Mouse (Mus musculus): ENCODE measurements around the gene Vps41.

The Vps41 gene

DNA sequence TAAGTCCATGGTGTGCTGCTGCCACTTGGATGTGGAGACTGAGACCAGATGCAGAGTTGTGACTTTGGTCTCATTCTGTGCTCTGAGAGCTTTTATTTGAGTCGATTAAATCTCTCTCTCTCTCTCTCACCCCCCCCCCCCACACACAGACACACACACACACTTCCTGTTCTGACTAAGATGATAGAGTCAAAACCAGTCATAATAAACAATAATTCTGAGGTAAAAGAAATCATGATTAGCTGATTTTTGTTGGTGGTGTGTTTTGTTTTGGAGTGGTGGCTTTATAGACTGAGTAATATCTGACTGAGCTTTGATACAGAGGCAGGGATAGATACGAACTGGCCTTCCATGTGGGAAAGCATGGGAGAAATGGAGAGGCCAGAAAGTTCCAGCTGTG, 74.6 kb downstream of the Vps41 start:
- no peak for DNase-seq (ENCODE audit: low read depth, low spot score)

- no peak for DNase-seq (ENCODE audit: low read depth, low spot score)
Measured at GRCm38 (mm10) chr13:18794454-18794853, 77.4 kb downstream of the Vps41 start.

DNA sequence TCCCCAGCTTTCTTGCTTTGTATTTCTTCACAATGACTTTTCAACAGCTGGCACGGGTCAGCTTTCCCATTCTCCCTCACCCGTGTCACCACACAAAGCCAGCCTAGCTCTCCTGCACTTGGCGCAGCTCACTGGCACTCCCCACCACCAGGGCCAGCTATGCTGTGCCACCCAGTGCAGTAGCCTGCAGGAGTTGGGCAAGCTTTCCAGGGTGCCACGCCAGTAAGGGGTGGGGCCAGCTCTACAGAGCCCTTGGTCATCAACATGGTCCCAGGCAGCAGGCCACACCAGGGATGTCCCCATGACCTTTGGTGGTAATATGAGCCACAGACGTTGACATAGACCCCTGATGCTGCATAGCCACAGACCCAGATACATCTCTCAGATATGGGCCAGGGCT, 80.5 kb downstream of the Vps41 start:
- no peak for DNase-seq (ENCODE audit: low read depth, low spot score)

DNA sequence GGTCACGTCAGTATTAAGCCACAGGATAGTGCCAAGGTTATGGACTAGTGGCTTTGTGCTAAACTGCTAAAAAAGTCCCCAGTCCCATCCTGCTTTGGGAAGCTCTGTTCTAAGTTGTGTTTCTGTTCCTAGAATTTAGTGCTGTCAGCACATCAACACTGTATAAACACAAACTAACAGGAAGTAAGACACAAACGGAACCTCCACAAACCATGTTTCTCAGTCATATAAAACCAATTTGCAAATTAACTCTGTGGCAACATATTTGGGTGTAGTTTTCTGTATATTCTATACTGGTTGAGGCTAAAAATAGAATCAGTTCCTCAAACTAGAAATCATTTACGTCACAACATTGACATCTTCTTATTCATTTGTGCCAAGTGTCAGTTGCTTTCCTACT, 83.3 kb downstream of the Vps41 start:
- DNase-seq (ENCODE audit: low read depth, low spot score) = no peak

DNA sequence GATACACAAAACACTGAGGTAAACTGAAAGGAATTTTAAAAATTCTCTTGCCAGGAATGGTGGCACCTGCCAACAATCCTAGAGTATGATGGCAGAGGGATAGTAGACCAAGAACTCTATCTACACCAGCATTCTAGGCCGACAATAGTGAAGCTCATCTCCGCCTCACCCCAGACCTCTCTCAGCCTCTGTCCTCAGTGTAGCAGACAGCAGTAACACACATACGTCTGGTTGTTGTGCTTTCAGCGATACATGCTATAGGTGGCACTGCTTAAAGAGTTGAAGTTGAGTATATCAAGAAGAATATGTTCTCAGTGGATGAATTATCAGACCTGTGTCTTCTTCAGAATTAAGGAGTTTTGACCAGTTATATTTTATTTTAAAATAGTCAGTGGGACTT, 92.4 kb downstream of the Vps41 start:
- DNase-seq (ENCODE audit: low read depth, low spot score) = no peak

- DNase-seq (ENCODE audit: low read depth, low spot score) = peak; percentile 84
Measured at GRCm38 (mm10) chr13:18809978-18810675, 93.0 kb downstream of the Vps41 start.

DNA sequence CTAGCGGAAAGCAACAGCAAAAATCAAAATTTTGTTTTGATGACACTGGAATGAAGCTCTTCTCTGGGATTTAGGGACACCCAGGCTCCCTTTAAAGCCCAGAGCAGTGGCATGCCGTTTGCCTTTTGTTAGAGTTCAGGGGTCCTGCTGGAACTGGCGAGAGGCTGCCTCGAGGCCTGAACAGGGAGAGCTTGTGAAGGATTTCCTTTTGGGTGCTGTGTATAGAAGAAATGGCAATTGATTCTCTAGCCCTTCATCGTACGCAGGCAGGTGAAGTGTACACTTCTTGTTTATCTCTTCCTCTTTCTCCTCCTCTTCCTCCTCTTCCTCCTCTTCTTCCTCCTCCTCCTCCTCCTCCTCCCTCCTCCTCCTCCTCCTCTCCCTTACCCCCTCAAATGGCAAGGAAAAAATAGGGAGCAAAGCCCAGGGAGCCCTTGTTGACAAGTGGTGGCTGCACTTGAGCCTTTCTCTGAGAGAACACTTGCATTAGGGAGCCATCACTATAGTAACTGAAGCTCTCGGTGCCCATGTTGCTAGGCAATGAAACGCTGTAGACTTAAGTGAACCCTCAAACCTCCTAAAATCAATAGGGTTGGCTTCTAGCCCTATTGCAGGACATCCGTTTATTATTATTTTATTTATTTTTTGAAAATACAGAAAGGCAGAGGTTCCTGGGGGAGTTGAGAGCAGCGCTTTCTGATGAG, 107.5 kb downstream of the Vps41 start:
- DNase-seq (ENCODE audit: low read depth, low spot score) = no peak

GRCm38 (mm10) chr13:18827029-18827428, 109.9 kb downstream of the Vps41 start:
- DNase-seq (ENCODE audit: low read depth, low spot score) = no peak

DNA sequence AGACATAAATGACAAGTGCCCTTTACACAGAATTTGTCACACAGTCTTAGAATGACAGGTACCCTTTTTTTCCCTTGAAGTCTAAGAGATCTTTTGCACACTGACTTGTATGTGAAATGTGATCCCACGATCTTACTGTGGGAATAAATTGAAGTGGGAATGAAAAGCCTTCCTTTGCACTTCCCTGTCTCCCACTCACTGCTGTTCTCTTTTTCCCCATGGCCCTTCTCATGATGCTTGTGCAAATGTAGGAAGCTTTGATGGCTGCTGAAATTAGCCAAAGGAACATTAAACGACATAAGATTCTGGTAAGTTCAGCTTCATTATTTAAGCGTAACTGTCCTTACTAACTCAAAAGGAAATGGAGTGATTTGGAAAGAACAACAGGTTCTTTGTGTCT, 113.4 kb downstream of the Vps41 start:
- no peak for DNase-seq (ENCODE audit: low read depth, low spot score)

DNA sequence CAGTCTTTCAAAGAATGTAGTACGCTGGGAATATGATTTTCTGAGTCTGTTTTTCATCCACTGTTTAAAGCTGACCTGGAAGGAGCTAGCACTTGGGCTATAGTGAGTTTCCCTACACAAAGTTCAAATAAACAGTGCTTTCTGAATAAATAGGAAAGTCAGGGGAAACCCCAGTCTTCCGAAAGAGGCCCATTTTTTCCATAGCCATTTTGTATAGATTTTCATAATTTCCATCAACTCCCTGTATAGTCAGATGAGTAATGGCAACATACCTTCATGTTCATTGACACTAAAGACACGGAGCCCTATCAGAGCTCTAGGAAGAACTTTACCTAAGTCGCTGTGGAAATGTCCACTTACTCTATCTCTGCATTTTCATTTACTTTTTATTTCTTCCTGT, 122.1 kb downstream of the Vps41 start:
- no peak for DNase-seq (ENCODE audit: low read depth, low spot score)

GRCm38 (mm10) chr13:18840366-18840765, 123.3 kb downstream of the Vps41 start:
- DNase-seq (ENCODE audit: low read depth, low spot score) = no peak

DNA sequence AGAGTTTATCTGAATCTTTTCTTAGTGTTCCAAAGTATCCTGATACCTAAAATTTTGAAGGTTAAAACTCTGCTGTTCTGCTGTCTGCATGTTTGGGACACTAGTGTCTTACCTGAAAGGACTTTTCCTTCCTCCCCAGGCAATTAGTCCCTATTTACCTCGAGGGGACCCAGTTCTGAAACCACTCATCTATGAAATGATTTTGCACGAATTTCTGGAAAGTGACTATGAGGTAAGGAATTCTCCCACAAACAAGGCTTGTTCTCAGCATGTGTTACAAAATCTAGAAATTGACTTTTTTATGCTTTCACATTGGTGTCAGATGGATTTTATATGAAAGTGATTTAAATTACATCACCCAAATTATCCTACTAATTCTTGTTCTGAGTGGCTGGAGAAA, 123.9 kb downstream of the Vps41 start:
- no peak for DNase-seq (ENCODE audit: low read depth, low spot score)

- no peak for DNase-seq (ENCODE audit: low read depth, low spot score)
Measured at GRCm38 (mm10) chr13:18841752-18842282, 124.7 kb downstream of the Vps41 start.

DNA sequence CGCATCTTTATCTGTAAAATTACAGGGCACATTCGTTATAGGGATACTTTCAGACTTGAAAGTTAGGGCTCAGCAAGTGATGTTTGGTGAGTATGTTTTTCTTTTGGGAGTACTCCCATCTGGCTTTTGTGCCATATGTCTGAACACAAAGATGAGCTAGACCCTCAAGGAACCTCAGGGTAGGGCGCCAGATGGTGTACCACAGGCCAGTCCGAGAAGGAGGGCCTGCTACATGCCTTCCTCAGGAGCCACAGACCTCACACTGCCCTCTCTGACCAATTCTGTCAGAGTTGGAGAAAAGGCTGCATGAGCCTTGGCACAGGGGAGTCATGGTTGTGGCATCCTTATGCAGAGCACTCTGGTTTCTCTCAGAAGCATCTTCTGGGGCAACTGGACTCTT, 125.5 kb downstream of the Vps41 start:
- no peak for DNase-seq (ENCODE audit: low read depth, low spot score)

DNA sequence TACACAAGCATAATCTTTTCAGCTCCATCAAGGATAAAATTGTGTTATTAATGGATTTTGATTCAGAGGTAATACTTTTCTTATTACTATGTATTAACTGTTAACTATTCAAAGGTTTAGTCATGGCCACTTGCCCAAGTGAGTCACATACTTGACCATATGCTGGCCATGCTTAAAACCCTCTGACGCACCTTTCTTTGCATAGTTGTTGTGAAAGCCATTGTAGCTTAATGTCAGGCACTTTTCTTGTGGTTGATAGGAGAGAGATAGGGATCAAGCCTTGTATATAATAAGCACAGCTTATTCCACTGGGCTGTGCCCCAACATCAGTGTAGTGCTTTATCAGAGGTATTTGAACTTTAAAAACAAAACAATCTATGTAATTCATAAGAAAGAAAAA, 126.5 kb downstream of the Vps41 start:
- DNase-seq (ENCODE audit: low read depth, low spot score) = no peak

GRCm38 (mm10) chr13:18847386-18847785, 130.3 kb downstream of the Vps41 start:
- DNase-seq (ENCODE audit: low read depth, low spot score) = no peak

DNA sequence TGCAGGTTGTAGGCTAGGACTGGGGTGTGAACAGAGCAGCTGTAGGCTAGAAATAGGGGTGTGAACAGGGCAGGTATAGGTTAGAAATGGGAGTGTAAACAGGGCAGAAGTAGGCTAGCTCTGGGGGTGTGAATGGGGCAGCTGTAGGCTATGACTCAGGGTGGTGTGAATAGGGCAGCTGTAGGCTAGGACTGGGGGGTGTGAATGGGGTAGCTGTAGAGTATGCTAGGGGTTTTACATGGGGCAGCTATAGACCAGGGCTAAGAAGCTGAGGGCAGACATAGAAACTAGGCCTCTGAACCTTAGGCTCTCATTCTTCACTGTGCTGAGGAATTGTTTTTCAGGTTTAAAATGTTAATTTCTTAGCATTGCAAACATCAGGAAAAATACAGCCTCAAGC, 132.5 kb downstream of the Vps41 start:
- no peak for DNase-seq (ENCODE audit: low read depth, low spot score)

DNA sequence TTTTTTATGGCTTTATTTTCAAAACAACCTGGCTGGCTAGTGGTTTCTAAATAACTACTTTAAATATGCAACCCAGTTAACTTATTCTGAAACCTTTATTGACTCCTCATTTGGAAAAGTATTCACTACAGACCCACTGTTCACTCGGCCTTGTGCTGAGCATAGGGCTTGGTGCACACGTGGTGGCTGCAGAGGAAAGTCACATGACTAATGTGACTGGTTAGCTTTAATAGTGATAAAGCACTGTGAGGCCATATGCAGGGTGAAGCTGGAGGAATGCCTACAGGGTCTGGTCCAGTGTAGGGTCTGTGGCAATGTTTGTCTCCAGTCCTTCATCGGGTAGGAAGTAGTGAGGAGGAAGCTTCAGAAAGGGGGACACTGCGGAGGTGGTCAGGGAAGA, 134.1 kb downstream of the Vps41 start:
- DNase-seq (ENCODE audit: low read depth, low spot score) = no peak

DNA sequence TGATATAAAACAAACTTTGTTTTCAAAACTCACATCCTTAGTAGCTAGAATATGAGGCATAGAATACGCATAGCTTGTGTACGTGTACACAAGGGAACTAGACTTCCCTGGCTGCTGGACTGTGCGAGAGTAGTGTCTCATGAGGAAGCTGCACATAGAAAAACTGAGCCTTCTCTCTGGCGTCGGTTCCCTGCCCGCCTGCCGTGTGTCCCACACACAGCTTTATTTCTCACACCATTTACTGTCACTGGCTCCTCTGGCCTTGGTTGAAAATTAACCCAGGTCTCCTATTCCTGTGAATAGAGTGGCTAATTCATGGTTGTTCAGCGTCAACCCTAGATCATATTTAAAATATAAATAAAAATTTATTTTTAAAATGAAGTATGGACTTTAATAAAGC, 135.6 kb downstream of the Vps41 start:
- no peak for DNase-seq (ENCODE audit: low read depth, low spot score)

DNA sequence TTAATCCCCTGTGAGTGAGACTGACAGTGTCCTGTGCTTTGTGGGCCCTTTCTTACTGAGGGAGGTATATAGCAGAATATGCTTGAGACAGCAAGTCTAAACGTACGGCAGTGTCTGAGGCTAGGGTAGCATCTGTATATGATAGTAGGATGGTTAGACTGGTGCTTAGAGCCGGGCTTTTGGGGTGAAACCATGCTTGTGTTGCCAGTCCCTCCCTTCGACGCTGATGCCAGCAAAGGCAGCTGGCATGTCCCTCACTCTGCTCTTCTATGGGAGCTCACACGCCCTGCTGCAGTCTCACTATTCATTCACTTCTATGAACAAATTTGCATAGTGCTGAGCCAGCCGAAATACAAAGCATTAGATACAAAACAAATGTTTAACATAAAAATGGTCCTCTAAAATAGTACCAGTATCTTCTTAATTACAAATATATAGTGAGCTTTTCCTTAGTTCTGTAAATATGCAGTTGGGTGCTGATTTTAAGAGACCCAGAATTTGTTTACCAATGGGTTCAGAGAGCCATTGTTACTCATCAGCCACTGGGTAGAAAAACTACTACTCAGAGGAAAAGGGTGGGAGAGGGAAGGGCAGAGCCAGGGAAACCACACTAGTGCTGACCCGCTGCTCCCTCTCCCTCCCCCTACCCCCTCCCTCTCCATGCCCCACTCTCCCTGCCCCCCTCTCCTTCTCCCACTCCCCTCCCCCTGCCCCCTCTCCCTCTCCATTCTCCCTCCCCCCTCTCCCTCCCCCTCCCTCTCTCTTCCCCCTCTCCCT, 139.1 kb downstream of the Vps41 start:
- DNase-seq (ENCODE audit: low read depth, low spot score) = no peak

DNA sequence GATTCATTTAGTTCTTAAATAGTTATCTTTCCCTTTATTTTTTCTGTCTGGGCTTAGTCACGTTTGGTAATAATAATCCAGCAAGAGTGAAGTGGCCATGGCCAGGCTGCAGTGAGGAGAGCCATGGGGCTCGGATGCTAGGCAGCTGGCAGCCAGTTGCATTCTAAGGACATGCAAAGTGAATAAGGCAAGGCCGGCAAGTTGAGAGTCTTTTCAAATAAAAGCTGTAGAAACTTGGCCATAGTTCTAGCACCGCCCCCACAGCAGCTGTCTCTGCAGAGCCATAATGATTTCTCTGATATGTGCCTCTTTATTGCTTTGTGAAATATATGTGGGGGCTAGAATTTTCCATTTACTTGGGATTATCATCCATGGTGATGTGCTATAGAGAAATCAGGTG, 141.1 kb downstream of the Vps41 start:
- DNase-seq (ENCODE audit: low read depth, low spot score) = no peak

DNA sequence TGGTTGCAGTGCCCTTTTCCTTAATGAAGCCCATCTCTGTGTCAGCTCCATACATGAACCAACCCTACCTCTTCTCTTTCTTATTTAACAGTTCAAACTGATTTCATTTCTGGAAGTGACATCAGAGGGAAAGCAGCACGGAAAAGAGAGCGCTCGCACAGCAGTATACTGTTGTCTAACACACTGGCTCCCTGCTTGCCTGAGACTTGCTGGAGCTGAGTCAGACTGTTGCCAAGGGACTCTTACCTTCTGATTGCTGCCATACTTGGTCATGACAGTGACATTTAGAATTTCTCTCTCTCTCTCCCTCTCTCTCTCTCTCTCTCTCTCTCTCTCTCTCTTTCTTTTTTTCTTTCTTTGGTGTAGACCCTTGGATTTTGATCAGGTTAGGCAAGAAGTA, 142.3 kb downstream of the Vps41 start:
- DNase-seq (ENCODE audit: low read depth, low spot score) = no peak
